Mouse (Mus musculus) midbrain, postnatal 0 days (tissue): ENCODE results near the gene Stfa2l1. TPM values are rescaled to one million over a fixed set of nuclear protein-coding genes. Genes with fewer than 3 reads are reported as not detected.
"Not testable (repeated sequence)": the region's sequence is repeated elsewhere in the genome, so short reads cannot be mapped to it uniquely, and the experiment has no call there.

Experiments used
- ATAC-seq: fragments of 200-750 bp; cut with Nextera tagmentation; 2 replicates; pipeline ENCODE4 v1.8.0; 2017; ENCODE audit warnings: moderate number of reproducible peaks, mild to moderate bottlenecking, moderate TSS enrichment, moderate library complexity; ENCODE audit not compliant: low FRiP score
- DNase-seq: peaks from one replicate; pipeline ENCODE4 v3.0.0-alpha.2; 2015; ENCODE audit warnings: low spot score
- H3K27ac ChIP-seq: fragments of 300-500 bp; sonication (generic); 2 replicates; pipeline ENCODE4 v1.5.1; 2014; ENCODE audit warnings: low read depth, mild to moderate bottlenecking, low read length, mixed read lengths
- H3K27me3 ChIP-seq: fragments of 300-500 bp; sonication (generic); 2 replicates; pipeline ENCODE4 v1.6.1; 2014; ENCODE audit warnings: low read length, control low read depth, mixed read lengths; ENCODE audit not compliant: insufficient read depth
- H3K36me3 ChIP-seq: fragments of 300-500 bp; sonication (generic); 2 replicates; pipeline ENCODE4 v1.6.1; 2014; ENCODE audit warnings: low read length, control low read depth, mixed read lengths; ENCODE audit not compliant: insufficient read depth
- H3K4me1 ChIP-seq: fragments of 300-500 bp; sonication (generic); 2 replicates; pipeline ENCODE4 v1.6.1; 2014; ENCODE audit warnings: mild to moderate bottlenecking, control low read depth, antibody characterized with exemption, low read length, mixed read lengths; ENCODE audit not compliant: insufficient read depth
- H3K4me2 ChIP-seq: fragments of 300-500 bp; sonication (generic); 2 replicates; pipeline ENCODE4 v1.6.1; 2014; ENCODE audit warnings: low read depth, mild to moderate bottlenecking, low read length, mixed read lengths; ENCODE audit not compliant: poor library complexity, severe bottlenecking
- H3K4me3 ChIP-seq: fragments of 300-500 bp; sonication (generic); 2 replicates; pipeline ENCODE4 v1.5.1; 2014; ENCODE audit warnings: low read depth, mild to moderate bottlenecking, low read length, moderate library complexity
- H3K9ac ChIP-seq: fragments of 300-500 bp; sonication (generic); replicated peaks from 2 replicates; pipeline ENCODE4 v1.6.1; 2014; ENCODE audit warnings: mild to moderate bottlenecking, low read length, moderate library complexity, mixed read lengths; ENCODE audit not compliant: poor library complexity, severe bottlenecking
- H3K9me3 ChIP-seq: fragments of 300-500 bp; sonication (generic); 2 replicates; pipeline ENCODE4 v1.6.1; 2016; ENCODE audit warnings: low read length, control low read depth
- CTCF ChIP-seq: IDR thresholded peaks from 2 replicates; pipeline ENCODE4 v1.5.1; 2016; ENCODE audit warnings: antibody characterized with exemption, mild to moderate bottlenecking
- WGBS: fragments of 180-500 bp; shearing (Covaris S2); extraction: QIAGEN DNeasy Blood & Tissue Kit; methylation state at CpG from one replicate; pipeline ENCODE4 v1.1.7; 2014; 5-methylcytosine and 5-hydroxymethylcytosine counted together
- polyA plus RNA-seq: library from polyadenylated mRNA; unstranded; fragments of >200 nt; fragmentation: Nextera tagmentation; extraction: Ambion mirVana; gene quantifications from 2 replicates; pipeline ENCODE4 v1.2.1, GENCODE M21; 2015
- total RNA-seq: library from RNA; depleted of rRNA; stranded (reverse); fragments of >200 nt; gene quantifications from 2 replicates; pipeline ENCODE4 v1.2.3, GENCODE M21; 2014; rRNA removed

The Stfa2l1 gene
- total RNA-seq (not detected in 2 replicates), polyA plus RNA-seq (0.58 TPM in 1 of 2 replicates, not detected in the other)

- Histone ChIP-seq H3K4me3 (no peak within 1 kb of the TSS), H3K4me1 (no peaks in the 10 kb centered on the region), H3K36me3 (no peaks in the 10 kb centered on the region), H3K9me3 (no peaks in the 10 kb centered on the region), H3K4me2 (no peak within 1 kb of the TSS), H3K9ac (no peak within 1 kb of the TSS), H3K27me3 (no peaks in the 10 kb centered on the region), H3K27ac (no peak within 1 kb of the TSS)
- no peak for DNase-seq
- no peak for TF ChIP-seq CTCF
- no peak for ATAC-seq
Observed at GRCm38 (mm10) chr16:36156402-36156975, at the start of gene Stfa2l1. Gene Stfa2l1 (plus strand): TSS chr16:36156811.

- H3K4me2 ChIP-seq, H3K27ac ChIP-seq, ATAC-seq, H3K4me3 ChIP-seq, H3K9me3 ChIP-seq, H3K27me3 ChIP-seq, H3K4me1 ChIP-seq, H3K9ac ChIP-seq, DNase-seq, H3K36me3 ChIP-seq: not testable (repeated sequence)
Observed at GRCm38 (mm10) chr16:36111486-36111885, 45.1 kb upstream of the Stfa2l1 start.

DNA sequence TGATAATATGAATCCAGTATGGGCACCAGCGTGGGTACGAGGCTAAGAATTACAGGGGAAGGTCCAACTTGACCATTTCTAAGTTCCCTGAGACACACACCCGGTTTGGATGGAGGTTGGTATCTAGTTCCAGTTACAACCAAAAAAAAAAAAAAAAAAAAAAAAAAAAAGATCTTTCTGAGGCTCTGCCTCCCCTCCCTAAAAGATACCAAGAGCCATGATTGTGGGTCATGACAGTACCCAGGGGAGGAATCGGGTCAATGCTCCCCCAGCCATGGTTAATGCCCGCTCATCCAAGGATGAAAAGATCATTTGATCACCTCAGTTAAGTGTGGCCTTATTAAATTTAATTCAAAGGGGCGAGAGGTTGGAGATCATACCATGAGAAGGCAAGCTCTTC lies 40.9 kb upstream of the Stfa2l1 start:
- H3K9me3 ChIP-seq, H3K9ac ChIP-seq, ATAC-seq, H3K36me3 ChIP-seq, H3K4me3 ChIP-seq, H3K4me1 ChIP-seq, H3K27ac ChIP-seq, DNase-seq, H3K4me2 ChIP-seq, H3K27me3 ChIP-seq: not testable (repeated sequence)
- WGBS: 94% methylated on average over 6 of the region's 6 CpGs

GRCm38 (mm10) chr16:36128092-36128491 lies 28.5 kb upstream of the Stfa2l1 start:
- no peaks in the 10 kb centered on the region for H3K36me3 ChIP-seq
- H3K4me1 ChIP-seq: no peaks in the 10 kb centered on the region
- TF ChIP-seq CTCF: no peak
- H3K27me3 ChIP-seq: no peaks in the 10 kb centered on the region
- H3K9me3 ChIP-seq: no peaks in the 10 kb centered on the region
- no peak overlapping the region for H3K9ac ChIP-seq
- H3K4me3 ChIP-seq: no peak overlapping the region
- H3K4me2 ChIP-seq: no peak overlapping the region
- ATAC-seq (no peak), DNase-seq (no peak)
- H3K27ac ChIP-seq: no peak overlapping the region
- WGBS: 87% methylated on average over 7 of the region's 7 CpGs

DNA sequence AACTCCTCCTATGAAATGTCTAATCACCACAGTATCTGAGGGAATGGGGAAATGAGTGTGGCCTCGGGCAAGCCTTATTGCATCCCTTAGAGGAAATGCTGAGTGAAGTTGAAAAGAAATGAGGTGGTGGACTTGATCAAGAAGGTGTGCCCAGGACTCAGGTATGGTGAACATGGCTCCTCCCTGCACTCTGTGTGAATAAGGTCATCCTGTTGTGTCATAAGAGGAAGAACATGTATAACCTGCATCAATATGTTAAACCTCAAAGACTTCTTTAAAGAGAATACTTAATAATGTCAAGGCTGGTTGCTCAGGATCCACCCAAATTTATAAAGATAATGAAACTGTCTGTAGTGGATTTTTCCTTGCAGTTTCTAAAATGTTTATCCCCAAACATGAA lies 25.5 kb upstream of the Stfa2l1 start, which contains the start of gene Csta1:
Gene Csta1 (minus strand): TSS at position 101 of the 400 bp plus-strand sequence.
- H3K4me2 ChIP-seq: no peak within 1 kb of the TSS
- H3K4me3 ChIP-seq: no peak within 1 kb of the TSS
- H3K9me3 ChIP-seq: no peaks in the 10 kb centered on the region
- no peaks in the 10 kb centered on the region for H3K4me1 ChIP-seq
- no peak within 1 kb of the TSS for H3K9ac ChIP-seq
- no peak within 1 kb of the TSS for H3K27ac ChIP-seq
- TF ChIP-seq CTCF: no peak
- no peak for DNase-seq
- 86% methylated on average over 1 of the region's 1 CpGs for WGBS
- no peaks in the 10 kb centered on the region for H3K36me3 ChIP-seq
- H3K27me3 ChIP-seq: no peaks in the 10 kb centered on the region
- ATAC-seq: no peak

DNA sequence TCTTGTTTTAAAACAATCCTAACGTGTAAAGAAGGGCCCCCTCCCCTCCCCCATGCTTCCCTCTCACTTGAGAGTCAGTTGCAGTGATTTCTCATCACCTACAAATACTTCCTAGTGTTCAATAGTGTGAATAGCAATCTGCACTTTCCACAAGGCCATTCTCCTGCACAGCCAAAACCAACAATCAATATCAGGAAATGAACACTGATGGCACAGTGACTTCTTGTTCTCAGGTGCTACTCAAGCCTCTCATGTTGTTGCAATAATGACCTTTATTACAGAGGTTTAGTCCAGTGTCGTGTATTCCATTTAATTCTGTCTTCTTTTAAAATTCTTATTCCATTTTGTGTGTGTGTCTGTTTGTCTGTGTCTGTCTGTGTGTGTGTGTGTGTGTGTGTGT lies 18.4 kb upstream of the Stfa2l1 start:
- WGBS: 73% methylated on average over 2 of the region's 2 CpGs
- DNase-seq (no peak), ATAC-seq (no peak)
- no peak overlapping the region for H3K4me3 ChIP-seq
- H3K27me3 ChIP-seq: no peaks in the 10 kb centered on the region
- no peak overlapping the region for H3K4me2 ChIP-seq
- no peak overlapping the region for H3K27ac ChIP-seq
- no peaks in the 10 kb centered on the region for H3K4me1 ChIP-seq
- no peaks in the 10 kb centered on the region for H3K9me3 ChIP-seq
- TF ChIP-seq CTCF: no peak
- H3K36me3 ChIP-seq: no peaks in the 10 kb centered on the region
- H3K9ac ChIP-seq: no peak overlapping the region

GRCm38 (mm10) chr16:36167841-36168240 lies 11.2 kb downstream of the Stfa2l1 start:
- not testable (repeated sequence) for H3K9me3 ChIP-seq, H3K4me2 ChIP-seq, H3K27me3 ChIP-seq, DNase-seq, H3K27ac ChIP-seq, H3K4me1 ChIP-seq, H3K4me3 ChIP-seq, ATAC-seq, H3K9ac ChIP-seq, H3K36me3 ChIP-seq
- WGBS: 90% methylated on average over 9 of the region's 10 CpGs
